Mouse (Mus musculus) kidney, embryonic 14.5 days (tissue): ENCODE measurements around the gene Crtc2. TPM values are rescaled to one million over a fixed set of nuclear protein-coding genes. Genes with fewer than 3 reads are reported as not detected.

ENCODE experiments used
- ATAC-seq: fragments of 200-750 bp; cut with Nextera tagmentation; 2 replicates; pipeline ENCODE4 v1.8.0; 2017; ENCODE audit warnings: moderate number of reproducible peaks, mild to moderate bottlenecking, moderate TSS enrichment, moderate library complexity; ENCODE audit not compliant: low FRiP score, low TSS enrichment
- H3K27ac ChIP-seq: fragments of 300-500 bp; sonication (generic); 2 replicates; pipeline ENCODE4 v1.5.1; 2014; ENCODE audit warnings: low read depth, mild to moderate bottlenecking, low read length, moderate library complexity, mixed read lengths
- H3K27me3 ChIP-seq: fragments of 300-500 bp; sonication (generic); 2 replicates; pipeline ENCODE4 v1.6.1; 2014; ENCODE audit warnings: mild to moderate bottlenecking, low read length; ENCODE audit not compliant: control insufficient read depth, insufficient read depth
- H3K36me3 ChIP-seq: fragments of 300-500 bp; sonication (generic); 2 replicates; pipeline ENCODE4 v1.6.1; 2014; ENCODE audit warnings: low read length, mixed read lengths; ENCODE audit not compliant: control insufficient read depth, insufficient read depth
- H3K4me1 ChIP-seq: fragments of 300-500 bp; sonication (generic); 2 replicates; pipeline ENCODE4 v1.6.1; 2014; ENCODE audit warnings: low read length, mixed read lengths; ENCODE audit not compliant: control insufficient read depth, insufficient read depth
- H3K4me2 ChIP-seq: fragments of 300-500 bp; sonication (generic); replicated peaks from 2 replicates; pipeline ENCODE4 v1.6.1; 2014; ENCODE audit warnings: low read depth, mild to moderate bottlenecking, low read length
- H3K4me3 ChIP-seq: fragments of 300-500 bp; sonication (generic); 2 replicates; pipeline ENCODE4 v1.5.1; 2014; ENCODE audit warnings: mild to moderate bottlenecking, low read length
- H3K9ac ChIP-seq: fragments of 300-500 bp; sonication (generic); 2 replicates; pipeline ENCODE4 v1.6.1; 2014; ENCODE audit warnings: low read depth, mild to moderate bottlenecking, low read length, moderate library complexity
- H3K9me3 ChIP-seq: fragments of 300-500 bp; sonication (generic); 2 replicates; pipeline ENCODE4 v1.6.1; 2016; ENCODE audit warnings: low read length; ENCODE audit not compliant: control insufficient read depth
- whole genome bisulfite sequencing: fragments of 180-500 bp; shearing (Covaris S2); extraction: QIAGEN DNeasy Blood & Tissue Kit; methylation state at CpG from one replicate; pipeline ENCODE4 v1.1.7; 2014; 5-methylcytosine and 5-hydroxymethylcytosine counted together
- polyA plus RNA-seq: library from polyadenylated mRNA; unstranded; fragments of >200 nt; fragmentation: Nextera tagmentation; extraction: Ambion mirVana; gene quantifications from 2 replicates; pipeline ENCODE4 v1.2.1, GENCODE M21; 2014

Gene Crtc2
- polyA plus RNA-seq, 1 experiment from 2014 or later, result 21.5 TPM

- H3K27ac ChIP-seq, result no peak overlapping the region
- H3K9ac ChIP-seq, result no peak overlapping the region
- H3K27me3 ChIP-seq, result no peaks in the 10 kb centered on the region
- H3K4me2 ChIP-seq, result no peak overlapping the region
- peaks cover 13% of the 10 kb centered on the region; the same call in 1 of the 2 replicates for H3K4me1 ChIP-seq
- H3K4me3 ChIP-seq, result no peak overlapping the region
- peaks cover 6% of the 10 kb centered on the region; the same call in 1 of the 2 replicates for H3K36me3 ChIP-seq
- H3K9me3 ChIP-seq, result no peaks in the 10 kb centered on the region
- 96% methylated on average over 2 of the region's 2 CpGs for WGBS
- no peak for ATAC-seq
Measured at GRCm38 (mm10) chr3:90241251-90241650, 12.7 kb upstream of the Crtc2 start.

- Histone ChIP-seq H3K4me1 (peaks cover 13% of the 10 kb centered on the region; the same call in 1 of the 2 replicates), H3K27ac (no peak overlapping the region), H3K36me3 (peaks cover 2% of the 10 kb centered on the region; the same call in 1 of the 2 replicates), H3K27me3 (no peaks in the 10 kb centered on the region), H3K9me3 (no peaks in the 10 kb centered on the region), H3K4me3 (no peak overlapping the region), H3K4me2 (no peak overlapping the region), H3K9ac (no peak overlapping the region)
- no peak for ATAC-seq
- WGBS, result 86% methylated on average over 10 of the region's 10 CpGs
Measured at GRCm38 (mm10) chr3:90241669-90242358, 12.1 kb upstream of the Crtc2 start.

- no peaks in the 10 kb centered on the region for H3K36me3 ChIP-seq
- ATAC-seq, result peak; percentile 66
- peak within 1 kb of the TSS; percentile 47 for H3K9ac ChIP-seq
- peak within 1 kb of the TSS; percentile 78 for H3K4me2 ChIP-seq
- H3K4me1 ChIP-seq, result peaks cover 17% of the 10 kb centered on the region; the same call in 1 of the 2 replicates
- no peaks in the 10 kb centered on the region for H3K27me3 ChIP-seq
- 3% methylated on average over 19 of the region's 19 CpGs for WGBS
- peak within 1 kb of the TSS; percentile 61; the same call in 1 of the 2 replicates for H3K27ac ChIP-seq
- peak within 1 kb of the TSS; percentile 40 for H3K4me3 ChIP-seq
- no peaks in the 10 kb centered on the region for H3K9me3 ChIP-seq
Measured at GRCm38 (mm10) chr3:90242984-90243775, 10.8 kb upstream of the Crtc2 start, which contains the start of gene Creb3l4. TSS of gene Creb3l4 (minus strand) at chr3:90243512.

- 69% methylated on average over 2 of the region's 2 CpGs for WGBS
Measured at GRCm38 (mm10) chr3:90245406-90245805, 8.6 kb upstream of the Crtc2 start.

GRCm38 (mm10) chr3:90247630-90247959 lies 6.4 kb upstream of the Crtc2 start:
- Histone ChIP-seq H3K9me3 (no peaks in the 10 kb centered on the region), H3K9ac (peak overlapping the region; percentile 68), H3K4me1 (peaks cover 22% of the 10 kb centered on the region), H3K36me3 (peaks cover 21% of the 10 kb centered on the region), H3K27ac (peak overlapping the region; percentile 94), H3K4me2 (peak overlapping the region; percentile 77), H3K27me3 (no peaks in the 10 kb centered on the region), H3K4me3 (peak overlapping the region; percentile 64)
- whole genome bisulfite sequencing, result 0% methylated on average over 3 of the region's 3 CpGs
- no peak; the same call in 1 of the 2 replicates for ATAC-seq

More at GRCm38 (mm10) chr3:90245406-90245805, 8.6 kb upstream of the Crtc2 start:
- no peaks in the 10 kb centered on the region for H3K27me3 ChIP-seq
- H3K27ac ChIP-seq, result no peak overlapping the region
- no peaks in the 10 kb centered on the region for H3K9me3 ChIP-seq
- no peak overlapping the region for H3K9ac ChIP-seq
- peaks cover 23% of the 10 kb centered on the region for H3K4me1 ChIP-seq
- no peak for ATAC-seq
- no peak overlapping the region for H3K4me2 ChIP-seq
- no peak overlapping the region for H3K4me3 ChIP-seq
- H3K36me3 ChIP-seq, result peaks cover 8% of the 10 kb centered on the region; the same call in 1 of the 2 replicates

- Histone ChIP-seq H3K36me3 (peaks cover 21% of the 10 kb centered on the region), H3K27ac (peak within 1 kb of the TSS; percentile 94), H3K4me2 (peak within 1 kb of the TSS; percentile 77), H3K27me3 (no peaks in the 10 kb centered on the region), H3K9me3 (no peaks in the 10 kb centered on the region), H3K9ac (peak within 1 kb of the TSS; percentile 68), H3K4me1 (peaks cover 16% of the 10 kb centered on the region), H3K4me3 (peak within 1 kb of the TSS; percentile 64)
- under 1% methylated on average over 40 of the region's 44 CpGs for WGBS
- ATAC-seq, result peak; percentile 96
Measured at GRCm38 (mm10) chr3:90247960-90248745, 5.8 kb upstream of the Crtc2 start, which contains the start of gene Slc39a1. TSS of gene Slc39a1 (plus strand) at chr3:90248172.

- peak overlapping the region; percentile 77 for H3K4me2 ChIP-seq
- WGBS, result 4% methylated on average over 10 of the region's 10 CpGs
- H3K4me3 ChIP-seq, result peak overlapping the region; percentile 64
- peak overlapping the region; percentile 68 for H3K9ac ChIP-seq
- no peaks in the 10 kb centered on the region for H3K27me3 ChIP-seq
- peak overlapping the region; percentile 89 for H3K27ac ChIP-seq
- H3K9me3 ChIP-seq, result no peaks in the 10 kb centered on the region
- peaks cover 11% of the 10 kb centered on the region for H3K4me1 ChIP-seq
- H3K36me3 ChIP-seq, result peaks cover 21% of the 10 kb centered on the region
- 0 out of 2 replicates have a peak, but pooled peaks have one; percentile 2 for ATAC-seq
Measured at GRCm38 (mm10) chr3:90248746-90249100, 5.2 kb upstream of the Crtc2 start.

- 80% methylated on average over 6 of the region's 6 CpGs for WGBS
- H3K4me2 ChIP-seq, result no peak overlapping the region
- no peak for ATAC-seq
- no peaks in the 10 kb centered on the region for H3K27me3 ChIP-seq
- H3K36me3 ChIP-seq, result peaks cover 21% of the 10 kb centered on the region
- H3K27ac ChIP-seq, result no peak overlapping the region
- H3K9me3 ChIP-seq, result no peaks in the 10 kb centered on the region
- no peak overlapping the region for H3K4me3 ChIP-seq
- no peak overlapping the region for H3K9ac ChIP-seq
- peaks cover 16% of the 10 kb centered on the region for H3K4me1 ChIP-seq
Measured at GRCm38 (mm10) chr3:90250791-90251190, 3.2 kb upstream of the Crtc2 start.
